Mouse (Mus musculus): Measurements from ENCODE around the gene Fnbp1. TPM values are rescaled to one million over a fixed set of nuclear protein-coding genes. Genes with fewer than 3 reads are reported as not detected.

Gene Fnbp1
- total and polyA plus RNA-seq, 3 experiments = 38.1 to 79.6 (median 77.8) TPM

- no peaks in the 10 kb centered on the region for H3K27me3 ChIP-seq (ENCODE audit: insufficient read depth, low read length)
- H3K9me3 ChIP-seq (replicated peaks) = no peaks in the 10 kb centered on the region
- peaks cover 88% of the 10 kb centered on the region for H3K36me3 ChIP-seq (replicated peaks)
- no peak for TF ChIP-seq TAL1 (conservative IDR thresholded peaks at IDR 0.05; ENCODE audit: low read depth, low read length)
- no peak for TF ChIP-seq CTCF (IDR thresholded peaks at IDR 0.05; ENCODE audit: low read depth, low read length)
- TF ChIP-seq GATA1 (IDR thresholded peaks at IDR 0.05; ENCODE audit: borderline replicate concordance, low read length) = no peak
- no peak overlapping the region for H3K4me3 ChIP-seq (ENCODE audit: low read depth, low read length)
- H3K4me1 ChIP-seq (ENCODE audit: insufficient read depth, low read depth, low read length) = peaks cover 10% of the 10 kb centered on the region
- DNase-seq (ENCODE audit: low spot score) (no peak), ATAC-seq (ENCODE audit: extremely low read depth, insufficient number of reproducible peaks, low FRiP score, poor library complexity, severe bottlenecking) (no peak)
Measured at GRCm38 (mm10) chr2:31075168-31075567, 66.6 kb downstream of the Fnbp1 start.

- TF ChIP-seq POLR2AphosphoS5 (IDR thresholded peaks at IDR 0.05; ENCODE audit: insufficient replicate concordance, low read depth, low read length) (no peak), TAL1 (conservative IDR thresholded peaks at IDR 0.05; ENCODE audit: low read depth, low read length) (no peak), GATA2 (IDR thresholded peaks at IDR 0.05; ENCODE audit: borderline replicate concordance, low read depth, low read length) (no peak), GATA1 (IDR thresholded peaks at IDR 0.05; ENCODE audit: borderline replicate concordance, low read length) (no peak), CTCF (IDR thresholded peaks at IDR 0.05; ENCODE audit: low read depth, low read length) (no peak)
- H3K4me3 ChIP-seq (ENCODE audit: low read depth, low read length) = no peak overlapping the region
- H3K27me3 ChIP-seq (ENCODE audit: insufficient read depth, low read length) = no peaks in the 10 kb centered on the region
- peaks cover 87% of the 10 kb centered on the region for H3K36me3 ChIP-seq (replicated peaks)
- H3K4me1 ChIP-seq (ENCODE audit: insufficient read depth, low read depth, low read length) = peaks cover 5% of the 10 kb centered on the region; the same call in 1 of the 2 replicates
- no peak for ATAC-seq (ENCODE audit: extremely low read depth, insufficient number of reproducible peaks, low FRiP score, poor library complexity, severe bottlenecking)
- no peaks in the 10 kb centered on the region for H3K9me3 ChIP-seq (replicated peaks)
- no peak for DNase-seq (ENCODE audit: low spot score)
Measured at GRCm38 (mm10) chr2:31069506-31069905, 72.3 kb downstream of the Fnbp1 start.

- ATAC-seq (ENCODE audit: extremely low read depth, insufficient number of reproducible peaks, low FRiP score, poor library complexity, severe bottlenecking) (no peak), DNase-seq (ENCODE audit: low spot score) (no peak)
- peaks cover 5% of the 10 kb centered on the region; the same call in 1 of the 2 replicates for H3K4me1 ChIP-seq (ENCODE audit: insufficient read depth, low read depth, low read length)
- H3K27me3 ChIP-seq (ENCODE audit: insufficient read depth, low read length) = no peaks in the 10 kb centered on the region
- H3K36me3 ChIP-seq (replicated peaks) = peaks cover 88% of the 10 kb centered on the region
- no peak for TF ChIP-seq POLR2AphosphoS5 (IDR thresholded peaks at IDR 0.05; ENCODE audit: insufficient replicate concordance, low read depth, low read length)
- no peak for TF ChIP-seq TAL1 (conservative IDR thresholded peaks at IDR 0.05; ENCODE audit: low read depth, low read length)
- TF ChIP-seq CTCF (IDR thresholded peaks at IDR 0.05; ENCODE audit: low read depth, low read length) = no peak
- TF ChIP-seq GATA2 (IDR thresholded peaks at IDR 0.05; ENCODE audit: borderline replicate concordance, low read depth, low read length) = no peak
- no peak for TF ChIP-seq GATA1 (IDR thresholded peaks at IDR 0.05; ENCODE audit: borderline replicate concordance, low read length)
- no peak overlapping the region for H3K4me3 ChIP-seq (ENCODE audit: low read depth, low read length)
- no peaks in the 10 kb centered on the region for H3K9me3 ChIP-seq (replicated peaks)
Measured at GRCm38 (mm10) chr2:31069114-31069445, 72.7 kb downstream of the Fnbp1 start.

GRCm38 (mm10) chr2:31068246-31069113 is 73.3 kb downstream of the Fnbp1 start:
- Histone ChIP-seq H3K4me3 (ENCODE audit: low read depth, low read length) (no peak overlapping the region), H3K9me3 (replicated peaks) (no peaks in the 10 kb centered on the region), H3K27me3 (ENCODE audit: insufficient read depth, low read length) (no peaks in the 10 kb centered on the region), H3K36me3 (replicated peaks) (peaks cover 85% of the 10 kb centered on the region), H3K4me1 (ENCODE audit: insufficient read depth, low read depth, low read length) (peaks cover 5% of the 10 kb centered on the region; the same call in 1 of the 2 replicates)
- no peak for ATAC-seq (ENCODE audit: extremely low read depth, insufficient number of reproducible peaks, low FRiP score, poor library complexity, severe bottlenecking)
- TF ChIP-seq TAL1 (conservative IDR thresholded peaks at IDR 0.05; ENCODE audit: low read depth, low read length) (no peak), CTCF (IDR thresholded peaks at IDR 0.05; ENCODE audit: low read depth, low read length) (no peak), POLR2AphosphoS5 (IDR thresholded peaks at IDR 0.05; ENCODE audit: insufficient replicate concordance, low read depth, low read length) (no peak), GATA1 (IDR thresholded peaks at IDR 0.05; ENCODE audit: borderline replicate concordance, low read length) (no peak), GATA2 (IDR thresholded peaks at IDR 0.05; ENCODE audit: borderline replicate concordance, low read depth, low read length) (no peak)
- DNase-seq (ENCODE audit: low spot score) = no peak

GRCm38 (mm10) chr2:31067696-31068245 is 74.0 kb downstream of the Fnbp1 start:
- no peak for TF ChIP-seq GATA1 (IDR thresholded peaks at IDR 0.05; ENCODE audit: borderline replicate concordance, low read length)
- TF ChIP-seq POLR2AphosphoS5 (IDR thresholded peaks at IDR 0.05; ENCODE audit: insufficient replicate concordance, low read depth, low read length) = no peak
- TF ChIP-seq TAL1 (conservative IDR thresholded peaks at IDR 0.05; ENCODE audit: low read depth, low read length) = no peak
- TF ChIP-seq CTCF (IDR thresholded peaks at IDR 0.05; ENCODE audit: low read depth, low read length) = no peak
- TF ChIP-seq GATA2 (IDR thresholded peaks at IDR 0.05; ENCODE audit: borderline replicate concordance, low read depth, low read length) = no peak
- Histone ChIP-seq H3K4me3 (ENCODE audit: low read depth, low read length) (no peak overlapping the region), H3K9me3 (replicated peaks) (no peaks in the 10 kb centered on the region), H3K27me3 (ENCODE audit: insufficient read depth, low read length) (no peaks in the 10 kb centered on the region), H3K36me3 (replicated peaks) (peaks cover 80% of the 10 kb centered on the region), H3K4me1 (ENCODE audit: insufficient read depth, low read depth, low read length) (peaks cover 10% of the 10 kb centered on the region; the same call in 1 of the 2 replicates)
- ATAC-seq (ENCODE audit: extremely low read depth, insufficient number of reproducible peaks, low FRiP score, poor library complexity, severe bottlenecking) = no peak
- no peak for DNase-seq (ENCODE audit: low spot score)

- H3K4me3 ChIP-seq (ENCODE audit: low read depth, low read length) = no peak overlapping the region
- H3K4me1 ChIP-seq (ENCODE audit: insufficient read depth, low read depth, low read length) = peaks cover 15% of the 10 kb centered on the region; the same call in 1 of the 2 replicates
- H3K27me3 ChIP-seq (ENCODE audit: insufficient read depth, low read length) = no peaks in the 10 kb centered on the region
- DNase-seq (ENCODE audit: low spot score) (no peak), ATAC-seq (ENCODE audit: extremely low read depth, insufficient number of reproducible peaks, low FRiP score, poor library complexity, severe bottlenecking) (no peak)
- TF ChIP-seq POLR2AphosphoS5 (IDR thresholded peaks at IDR 0.05; ENCODE audit: insufficient replicate concordance, low read depth, low read length) (no peak), GATA2 (IDR thresholded peaks at IDR 0.05; ENCODE audit: borderline replicate concordance, low read depth, low read length) (no peak), TAL1 (conservative IDR thresholded peaks at IDR 0.05; ENCODE audit: low read depth, low read length) (no peak), GATA1 (IDR thresholded peaks at IDR 0.05; ENCODE audit: borderline replicate concordance, low read length) (no peak), CTCF (IDR thresholded peaks at IDR 0.05; ENCODE audit: low read depth, low read length) (no peak)
- H3K9me3 ChIP-seq (replicated peaks) = no peaks in the 10 kb centered on the region
- H3K36me3 ChIP-seq (replicated peaks) = peaks cover 75% of the 10 kb centered on the region
Measured at GRCm38 (mm10) chr2:31067059-31067595, 74.7 kb downstream of the Fnbp1 start.

Data from G1E (cell line).